Mouse (Mus musculus): ENCODE data around the gene Plk5.
"Not testable (repeated sequence)": the region's sequence is repeated elsewhere in the genome, so short reads cannot be mapped to it uniquely, and the experiment has no call there.

Plk5 gene

DNA sequence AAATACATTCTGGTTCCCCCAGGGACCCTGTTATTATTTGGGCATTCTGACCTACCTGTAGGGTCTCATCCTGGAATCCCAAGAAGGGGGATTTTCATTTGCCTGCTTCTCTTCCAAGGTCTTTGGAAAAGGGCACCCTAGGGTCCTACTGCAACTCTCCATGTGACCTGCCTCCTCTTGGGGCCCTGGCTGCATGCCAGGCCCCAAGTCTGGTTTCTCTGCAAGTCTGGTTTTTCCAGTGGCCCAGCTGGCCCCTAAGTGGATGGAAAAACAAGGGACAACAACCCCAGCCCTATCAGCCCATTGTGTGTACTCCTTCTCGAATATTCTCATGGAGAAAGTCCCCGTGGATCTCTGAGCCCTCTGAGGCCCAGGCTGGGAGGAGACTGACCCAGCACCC lies 25.4 kb upstream of the Plk5 start:
- DNase-seq (ENCODE audit: low spot score in 2 of 2), result peak in 1 of 2 experiments; percentile 14

DNA sequence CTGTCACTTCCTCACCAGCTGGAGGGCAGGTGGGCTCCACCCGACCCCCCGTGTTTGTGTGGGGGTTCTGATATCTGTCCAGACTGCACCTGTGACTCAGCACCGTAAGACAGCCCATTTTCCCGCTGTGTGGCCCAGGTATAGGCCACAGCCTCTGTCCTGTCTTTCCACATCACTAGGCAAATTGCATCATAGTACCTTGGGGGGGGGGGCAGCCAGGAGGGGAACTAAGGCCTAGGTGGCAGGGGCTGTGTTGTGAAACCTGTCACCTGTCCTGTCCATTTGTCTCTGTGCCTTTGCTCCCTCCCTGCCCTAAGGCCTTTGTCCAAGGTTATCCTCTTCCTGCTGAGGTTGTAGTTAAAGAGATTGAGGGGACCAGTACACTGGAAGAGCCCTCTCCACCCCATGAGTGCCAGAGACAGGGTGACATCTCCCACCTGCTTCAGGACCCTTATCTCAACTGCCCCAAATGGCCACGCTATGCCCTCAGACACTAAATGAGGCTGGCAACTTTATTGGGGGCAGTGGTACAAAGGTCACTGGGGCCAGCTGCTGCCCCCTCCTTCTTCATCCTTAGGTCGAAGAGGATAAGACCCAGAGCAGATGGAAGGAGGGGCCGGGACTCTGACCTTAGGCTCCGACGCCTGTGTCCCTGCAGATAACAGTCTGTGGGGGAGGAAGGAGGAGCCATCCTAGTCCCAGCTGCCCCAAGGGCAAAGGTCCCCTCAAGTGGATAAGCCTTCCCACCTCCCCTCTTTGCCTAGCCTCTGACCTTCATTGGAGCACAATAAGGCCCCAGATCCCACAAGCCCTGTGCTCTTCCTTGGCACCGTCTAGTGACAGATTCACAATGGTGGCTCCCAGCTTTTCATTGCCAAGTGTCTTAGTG lies 24.4 kb upstream of the Plk5 start:
- peak; percentile 73 to 81 for DNase-seq (ENCODE audit: low spot score in 2 of 2)

DNA sequence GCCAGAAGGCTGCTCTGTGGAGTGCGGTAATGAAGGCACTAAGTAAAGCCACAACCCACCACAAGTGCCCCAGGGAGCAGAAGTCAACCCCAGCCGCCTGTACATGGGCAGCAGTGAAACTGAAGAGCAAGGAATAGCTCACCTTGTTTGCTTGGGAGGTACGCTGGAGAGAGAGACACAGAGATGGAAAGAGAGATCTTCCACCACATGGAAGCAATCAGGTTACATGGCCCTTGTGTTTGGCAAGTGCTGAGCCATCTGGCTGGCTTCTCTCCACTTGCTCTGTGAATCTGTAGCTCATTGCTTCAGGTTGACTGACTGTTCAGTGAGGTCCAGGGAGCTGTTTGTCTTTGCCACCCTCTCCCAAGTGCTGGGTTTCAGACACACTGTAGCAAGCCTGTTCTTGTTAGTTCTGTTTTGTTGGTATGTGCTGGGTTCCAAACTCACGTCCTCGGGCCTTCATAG lies 23.7 kb upstream of the Plk5 start:
- DNase-seq (ENCODE audit: low spot score in 2 of 2), result peak in 1 of 2 experiments; percentile 16

DNA sequence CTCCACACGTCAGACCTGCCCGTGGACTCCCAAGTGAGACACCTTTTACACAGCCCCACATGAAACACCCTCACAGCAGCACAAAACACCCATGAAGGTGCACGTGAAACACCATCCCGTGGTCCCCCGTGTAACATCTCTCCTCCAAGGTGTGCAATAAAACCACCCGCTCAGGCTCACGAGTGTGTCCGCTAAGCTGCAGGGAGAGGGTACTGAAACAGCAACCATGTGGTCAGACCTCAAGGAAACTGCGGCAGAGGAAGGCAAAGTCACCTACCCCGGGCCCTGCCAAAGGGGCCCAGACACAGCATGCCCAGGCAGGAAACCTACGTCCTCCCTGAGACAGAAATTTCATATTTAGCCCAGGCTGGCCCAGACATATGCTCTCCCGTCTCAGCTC lies 20.0 kb upstream of the Plk5 start:
- no peak for DNase-seq (ENCODE audit: low spot score in 2 of 2)

DNA sequence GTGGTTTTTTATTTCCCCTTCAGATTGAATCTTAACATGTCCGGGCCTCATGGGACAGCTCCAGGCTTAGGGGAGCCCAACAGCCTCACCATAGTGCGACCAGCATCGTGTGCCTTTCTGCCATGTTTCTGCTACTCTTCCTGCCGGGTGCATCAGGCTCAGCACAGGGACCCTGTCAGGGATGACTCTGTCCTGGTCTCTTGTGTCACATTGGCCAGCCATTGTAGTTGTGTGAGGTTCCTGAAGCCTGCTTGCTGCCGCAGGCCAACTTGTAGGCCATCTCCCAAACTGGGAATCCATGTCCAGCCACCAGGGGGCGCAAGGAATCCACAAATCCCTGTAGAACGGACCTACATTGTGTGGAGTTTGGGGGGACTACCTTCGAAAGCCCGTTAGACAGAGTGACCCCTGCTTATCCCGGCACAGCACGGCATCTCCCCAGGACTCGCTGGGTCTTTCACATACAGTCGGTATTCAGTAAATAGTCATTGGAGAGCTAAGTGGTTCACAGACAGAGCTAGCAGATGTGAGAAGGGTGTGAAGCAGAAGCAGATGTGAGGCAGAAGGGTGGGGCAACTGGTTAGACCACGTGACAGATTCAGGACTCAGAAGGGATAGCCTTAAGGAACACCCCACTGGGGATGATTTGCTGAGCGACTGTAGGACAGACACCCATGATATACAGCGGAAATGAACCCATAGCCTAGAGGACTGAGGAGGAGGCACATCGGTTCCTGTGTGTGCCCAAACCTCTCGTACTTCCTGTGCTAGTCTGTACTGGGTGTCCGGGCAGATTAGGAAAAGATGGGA lies 16.1 kb upstream of the Plk5 start:
- peak; percentile 87 to 97 for DNase-seq (ENCODE audit: low spot score in 2 of 2)

DNA sequence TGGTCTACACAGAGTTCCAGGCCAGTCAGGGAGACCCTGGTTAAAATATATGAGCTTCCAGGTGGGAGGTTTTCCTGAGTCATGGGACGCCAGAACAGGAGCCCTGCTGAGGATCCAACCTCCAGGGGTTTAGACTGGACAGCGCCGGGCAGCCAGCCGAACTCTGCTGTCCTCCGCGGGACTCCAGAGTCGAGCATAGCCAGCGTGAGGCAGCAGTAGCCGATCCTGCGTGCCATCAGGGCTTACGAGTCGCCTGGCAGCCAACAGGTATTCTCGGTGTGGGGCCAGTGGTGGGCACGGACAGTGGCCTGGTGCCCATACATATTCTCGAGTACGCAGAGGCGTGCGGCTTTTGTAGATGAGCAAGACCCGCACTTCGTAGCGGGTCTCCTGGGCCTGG lies 15.2 kb upstream of the Plk5 start:
- no peak for DNase-seq (ENCODE audit: low spot score in 2 of 2)

DNA sequence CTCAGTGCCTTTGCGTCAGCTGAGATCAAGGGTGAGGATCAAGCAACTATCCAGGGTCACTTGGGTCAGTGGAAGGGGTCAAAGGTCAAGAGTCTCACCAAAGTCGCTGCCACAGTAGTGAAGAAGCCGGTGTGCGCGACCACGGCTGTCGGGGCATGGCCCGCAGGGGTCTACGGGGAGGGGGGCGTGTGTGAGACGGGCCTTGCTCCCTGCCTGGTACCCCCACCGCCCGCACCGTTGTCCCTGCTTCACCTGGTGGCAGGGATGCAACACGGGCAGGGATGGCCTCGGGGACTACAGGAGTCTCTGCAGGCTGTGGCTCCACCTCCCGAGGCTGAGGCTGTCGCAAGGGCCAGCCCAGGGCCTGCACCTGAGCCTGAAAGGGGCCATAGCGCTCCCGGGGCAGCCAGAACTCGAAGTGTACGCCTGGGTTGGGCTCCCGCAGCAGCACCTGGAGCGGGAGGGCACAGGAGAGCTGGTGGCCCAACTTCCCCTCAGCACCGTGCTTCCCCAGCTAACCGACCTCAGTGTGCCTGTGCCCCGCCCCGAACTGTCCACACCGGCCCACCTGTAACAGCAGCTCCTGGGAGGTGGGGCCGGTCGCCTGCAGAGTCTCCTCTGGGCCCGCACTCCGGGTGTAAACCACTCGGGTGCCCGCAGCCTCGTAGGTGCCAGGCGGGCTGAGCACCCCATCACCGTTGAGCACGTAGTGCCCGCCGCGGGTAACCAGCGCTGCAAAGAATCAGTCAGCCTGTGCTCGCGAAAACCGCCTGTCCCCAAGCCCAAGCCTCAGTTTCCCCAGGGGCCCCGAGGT lies 14.6 kb upstream of the Plk5 start:
- DNase-seq (ENCODE audit: low spot score in 2 of 2), result no peak

DNA sequence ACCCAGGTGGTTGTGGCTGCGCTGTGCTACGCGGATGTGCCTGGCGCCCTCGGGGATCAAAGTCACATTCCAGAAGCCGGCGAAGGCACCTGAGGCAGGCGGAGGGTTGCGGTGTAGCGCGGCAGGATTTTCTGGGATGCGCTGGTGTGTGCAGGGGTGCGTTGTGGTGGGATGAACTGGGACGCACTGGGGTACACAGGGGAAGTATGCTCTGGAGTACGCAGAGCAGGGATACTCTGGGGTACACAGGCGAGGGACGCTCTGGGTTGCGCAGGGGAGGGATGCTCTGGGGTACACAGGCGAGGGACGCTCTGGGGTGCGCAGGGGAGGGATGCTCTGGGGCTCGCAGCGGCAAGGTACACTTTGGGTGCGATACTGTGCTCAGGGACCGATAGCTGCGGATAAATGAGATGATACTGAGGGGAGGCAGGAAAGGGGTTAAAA lies 13.9 kb upstream of the Plk5 start:
- no peak for DNase-seq (ENCODE audit: low spot score in 2 of 2)

DNA sequence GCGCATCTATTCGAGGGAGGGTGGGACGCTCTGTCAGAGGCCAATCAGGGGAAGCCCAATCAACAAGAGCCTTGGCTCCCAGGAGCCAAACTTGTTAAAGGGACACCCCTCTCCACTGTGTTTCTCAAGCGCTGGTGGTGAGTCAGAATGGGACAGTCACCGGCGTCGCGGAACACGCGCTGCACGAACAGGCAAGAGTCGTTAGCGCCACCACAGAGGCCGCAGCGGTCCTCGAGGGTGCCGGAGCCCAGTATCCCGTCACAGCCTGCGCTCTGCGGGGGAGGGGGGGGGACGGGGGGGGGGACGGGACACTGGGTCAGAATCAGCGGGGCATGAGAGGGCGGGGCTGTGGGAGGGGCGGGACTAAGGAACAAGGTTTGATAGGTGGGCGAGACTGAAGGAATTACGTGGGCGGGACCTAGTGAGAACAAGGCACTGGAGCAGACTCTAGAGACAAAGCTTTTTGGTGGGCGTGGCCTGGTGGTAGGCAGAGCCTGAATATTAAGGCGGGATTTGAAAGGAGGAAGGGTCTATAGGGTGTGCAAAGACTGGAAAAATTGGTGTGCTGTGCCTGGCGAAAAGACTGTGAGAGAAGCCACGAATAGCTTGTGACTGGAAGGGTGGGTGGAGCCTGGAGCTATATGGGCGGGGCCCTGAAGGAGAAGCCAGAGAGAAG lies 13.4 kb upstream of the Plk5 start:
- peak in 1 of 2 experiments; percentile 65 for DNase-seq (ENCODE audit: low spot score in 2 of 2)

DNA sequence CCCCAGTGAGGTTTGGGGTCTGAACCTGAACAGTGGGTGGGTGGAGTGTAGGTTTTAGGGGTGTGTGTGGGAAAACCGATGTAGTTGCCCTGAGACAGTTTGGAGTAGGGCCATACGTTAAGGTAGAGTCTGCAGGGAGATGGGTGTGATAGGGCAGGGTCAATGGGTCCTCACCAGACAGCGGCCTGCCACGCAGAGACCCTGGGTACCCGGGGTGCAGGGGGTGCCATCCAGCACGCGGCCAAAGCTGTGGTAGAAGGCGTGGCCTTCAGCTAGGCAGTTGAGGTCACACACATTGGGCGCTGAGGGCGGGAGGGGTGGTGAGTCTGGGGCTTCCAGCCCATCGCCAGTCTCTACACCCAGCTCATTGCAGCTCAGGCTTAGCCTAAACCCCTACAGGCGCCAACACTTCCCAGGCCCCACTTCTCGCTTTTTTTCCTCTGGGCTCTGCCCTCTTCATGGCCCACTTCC lies 12.8 kb upstream of the Plk5 start:
- no peak for DNase-seq (ENCODE audit: low spot score in 2 of 2)

DNA sequence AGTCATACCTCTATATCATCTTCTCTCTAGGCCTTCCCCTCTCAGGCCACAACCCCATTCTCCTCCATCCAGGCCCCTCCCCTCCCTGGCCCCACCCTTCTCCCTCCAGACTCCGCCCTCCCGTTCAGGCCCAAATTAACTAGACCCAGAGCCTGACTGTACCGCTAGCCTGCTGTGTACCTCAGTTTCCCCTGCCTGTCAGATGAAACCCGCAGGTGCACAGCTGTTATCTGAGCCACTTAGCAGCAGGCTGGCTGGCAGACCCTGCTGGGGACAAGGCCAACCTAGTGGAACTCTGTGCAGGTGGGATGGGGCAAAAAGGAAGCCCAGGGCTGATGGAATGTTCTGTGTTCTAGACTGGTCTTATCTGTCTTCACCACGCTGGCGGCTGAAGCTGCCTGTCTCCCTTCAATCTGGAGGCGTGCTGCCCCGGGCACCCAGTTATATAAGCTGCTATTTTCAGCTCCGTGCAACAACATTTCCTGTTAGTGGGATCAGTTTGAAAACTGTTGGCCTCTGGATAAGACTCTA lies 12.1 kb upstream of the Plk5 start:
- peak in 1 of 2 experiments; percentile 76 for DNase-seq (ENCODE audit: low spot score in 2 of 2)

DNA sequence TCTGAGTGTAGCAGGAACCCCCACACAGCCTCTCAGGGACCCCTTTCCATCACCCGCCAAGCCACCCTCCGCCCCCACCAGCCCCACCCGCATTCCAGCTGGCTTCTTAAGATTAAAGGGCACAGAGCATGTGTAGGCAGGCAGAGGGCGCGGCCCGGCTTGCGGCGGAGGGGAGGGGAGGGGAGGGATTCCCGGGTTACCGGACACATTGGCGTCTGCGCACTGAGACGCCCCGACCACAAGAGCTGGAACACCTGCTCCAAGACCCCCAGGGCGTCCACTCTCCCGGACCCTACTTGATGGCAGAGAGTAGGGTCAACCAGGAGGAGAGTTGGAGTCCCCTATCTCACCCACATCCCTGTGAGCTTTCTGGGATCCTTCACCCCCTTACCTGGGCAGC lies 11.1 kb upstream of the Plk5 start:
- DNase-seq (ENCODE audit: low spot score in 2 of 2), result peak in 1 of 2 experiments; percentile 71

DNA sequence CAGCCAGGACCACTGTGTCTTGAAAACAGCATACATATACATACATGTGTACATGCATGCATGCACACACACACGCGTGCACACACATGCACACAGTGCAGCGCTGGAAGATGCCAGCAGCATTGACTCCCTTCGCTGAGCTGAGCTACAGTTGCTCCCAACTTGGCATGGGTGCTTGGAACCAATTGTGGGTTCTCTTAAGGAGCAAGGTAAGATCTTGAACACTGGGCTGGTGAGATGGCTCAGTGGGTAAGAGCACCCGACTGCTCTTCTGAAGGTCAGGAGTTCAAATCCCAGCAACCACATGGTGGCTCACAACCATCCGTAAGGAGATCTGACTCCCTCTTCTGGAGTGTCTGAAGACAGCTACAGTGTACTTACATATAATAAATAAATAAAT lies 10.3 kb upstream of the Plk5 start:
- not testable (repeated sequence) for DNase-seq (ENCODE audit: low spot score in 2 of 2)

DNA sequence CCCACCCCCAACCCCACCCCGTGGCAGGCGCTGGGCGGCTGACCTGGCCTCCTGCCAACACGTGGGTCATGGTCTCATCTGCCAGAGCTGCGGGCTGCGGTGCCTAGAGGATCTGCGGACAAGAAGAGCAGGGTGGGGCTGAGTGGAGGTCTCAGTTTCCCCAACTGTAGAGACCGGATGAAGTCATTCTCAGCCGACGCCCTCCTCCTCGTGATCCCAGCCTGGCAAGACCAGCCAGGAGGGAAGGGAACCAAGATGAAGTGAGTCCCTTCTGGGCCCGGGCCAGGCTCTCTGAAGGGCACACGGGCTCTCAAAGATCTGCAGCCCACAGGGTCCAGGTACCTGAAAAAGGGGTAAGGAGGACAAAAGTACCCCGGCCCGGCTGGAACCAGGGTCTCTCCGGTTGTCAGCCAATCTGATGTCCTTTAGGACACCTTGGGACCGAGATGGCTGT lies 8.7 kb upstream of the Plk5 start:
- no peak for DNase-seq (ENCODE audit: low spot score in 2 of 2)

DNA sequence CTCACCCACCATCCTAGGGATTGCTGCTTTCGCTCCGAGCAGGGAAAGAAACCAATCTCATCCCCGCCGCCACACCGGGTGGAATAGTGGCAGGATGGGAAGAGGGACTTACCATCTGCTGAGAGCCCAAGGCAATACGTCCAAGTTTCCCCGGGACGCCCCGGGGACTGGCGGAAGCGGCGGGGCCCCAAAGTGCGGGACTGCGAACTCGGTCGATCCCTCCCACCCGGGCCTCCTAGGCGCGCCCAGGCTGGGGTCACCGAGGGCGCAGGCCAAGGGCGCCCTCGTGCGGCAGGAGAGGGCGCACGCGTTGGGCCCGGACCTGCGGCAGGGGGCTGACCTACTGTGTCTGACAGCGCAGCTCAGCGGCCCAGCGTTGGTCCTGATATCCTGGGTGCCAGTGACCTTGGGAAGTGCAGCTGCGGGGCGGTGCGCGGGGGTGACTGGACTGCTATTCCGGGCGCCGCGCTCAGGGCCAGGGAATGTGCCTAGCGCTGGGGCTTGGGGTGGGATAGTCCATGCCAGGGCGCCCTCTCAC lies 7.9 kb upstream of the Plk5 start, which contains the start of gene Adamtsl5:
Gene Adamtsl5, minus strand, starts transcription at position 169 of the 538 bp plus-strand sequence.
- DNase-seq (ENCODE audit: low spot score in 2 of 2), result peak; percentile 76 to 90

DNA sequence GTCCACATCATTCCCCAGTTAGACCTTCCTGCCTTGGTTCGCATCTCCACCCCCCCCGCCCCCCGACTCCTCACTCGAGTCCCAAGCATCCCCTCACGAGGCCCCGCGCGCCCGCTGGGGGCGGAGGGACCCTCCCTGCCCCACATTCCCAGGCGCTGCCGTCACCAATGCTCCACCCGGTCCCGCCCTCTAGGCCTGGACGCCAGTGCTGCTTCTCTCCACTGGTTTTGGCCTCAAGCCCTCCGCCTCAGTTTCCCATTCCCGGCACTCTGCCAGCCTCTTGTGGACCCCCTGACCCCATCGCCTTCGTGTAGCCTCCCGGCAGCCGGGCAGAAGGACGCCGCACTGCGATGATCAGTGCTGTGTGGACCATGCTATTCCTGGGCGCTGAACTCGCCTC lies 7.3 kb upstream of the Plk5 start:
- no peak for DNase-seq (ENCODE audit: low spot score in 2 of 2)

DNA sequence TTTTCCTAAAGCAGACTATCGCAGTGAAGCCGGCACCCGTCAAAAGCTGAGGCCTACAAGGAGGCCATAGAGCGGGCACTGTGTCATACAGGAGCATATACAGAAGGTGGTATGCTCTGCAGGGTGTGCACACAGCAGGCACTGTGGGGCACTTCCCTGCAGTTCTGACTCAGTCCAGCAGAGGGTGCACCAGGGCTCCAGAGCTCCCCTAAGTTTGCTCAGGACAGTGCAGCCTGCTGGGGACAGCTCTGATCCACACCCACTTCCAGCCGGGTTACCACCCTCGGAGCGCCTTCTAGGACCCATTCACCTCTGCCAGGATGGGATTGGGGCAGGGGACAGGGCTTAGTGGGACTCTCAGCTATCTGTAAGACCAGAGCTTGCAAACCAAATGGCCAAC lies 6.0 kb upstream of the Plk5 start:
- DNase-seq (ENCODE audit: low spot score in 2 of 2), result peak; percentile 89 to 98

DNA sequence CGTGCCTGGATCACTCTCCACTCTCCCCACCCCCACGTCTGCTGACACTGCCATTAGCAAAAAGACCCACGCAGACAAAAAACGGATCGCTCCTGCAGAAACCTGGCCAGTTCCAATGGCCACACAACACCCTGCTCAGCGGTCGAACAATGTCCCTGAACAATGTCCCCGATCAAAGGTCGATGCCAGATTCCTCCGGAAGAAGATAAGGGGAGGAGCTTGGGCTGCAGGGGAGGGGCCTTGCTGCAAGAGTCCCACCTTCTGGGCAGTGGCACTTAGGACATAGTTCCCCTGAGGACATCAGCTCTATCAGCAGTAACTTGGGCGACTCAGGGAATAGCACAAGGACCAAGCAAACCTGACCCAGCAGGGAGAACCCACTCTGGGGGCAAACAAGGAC lies 4.4 kb upstream of the Plk5 start:
- DNase-seq (ENCODE audit: low spot score in 2 of 2), result no peak

DNA sequence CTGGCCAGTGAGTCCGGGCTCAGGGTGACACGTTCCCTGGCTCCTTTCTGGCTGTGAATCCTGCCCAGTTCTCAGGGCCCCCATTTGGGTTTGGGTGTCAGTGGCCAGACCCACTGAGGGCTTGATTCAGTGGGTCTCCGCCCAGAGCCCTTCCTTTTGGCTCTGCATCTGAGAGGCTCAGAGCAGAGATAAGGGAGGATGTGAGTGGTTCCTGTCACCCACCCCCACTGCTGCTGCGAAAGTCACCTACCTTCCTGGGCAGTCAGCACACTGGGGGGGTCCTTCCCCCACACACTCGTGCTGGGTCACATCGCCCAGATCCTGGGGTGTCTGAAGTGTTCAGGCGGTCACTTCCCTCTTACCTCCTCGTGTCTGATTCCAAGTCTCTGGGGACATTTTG lies 3.5 kb upstream of the Plk5 start:
- no peak for DNase-seq (ENCODE audit: low spot score in 2 of 2)

DNA sequence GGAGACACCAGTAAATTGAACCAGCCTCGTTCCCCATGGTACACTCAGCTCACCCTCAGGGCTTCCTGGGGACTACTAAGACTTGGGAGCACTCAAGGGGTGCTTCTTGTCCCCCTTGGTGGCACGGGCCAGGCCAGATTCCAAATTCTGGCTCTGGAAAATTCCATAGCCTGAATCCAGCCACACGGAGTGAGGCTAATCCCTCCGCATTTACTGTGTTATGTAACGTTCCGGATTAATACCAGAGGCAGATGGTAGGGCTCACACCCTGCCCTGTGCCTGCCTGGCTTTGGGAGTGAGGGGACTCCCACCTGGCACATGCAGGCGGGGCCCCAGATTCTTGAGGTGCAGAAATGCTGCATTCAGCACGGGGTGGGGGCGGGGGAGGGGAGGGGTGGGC lies 828 bp upstream of the Plk5 start:
- DNase-seq (ENCODE audit: low spot score in 2 of 2), result no peak

All from spleen, postnatal 4 days (tissue).